Mouse (Mus musculus) CH12.LX (cell line): ENCODE results near the gene Exosc8. TPM values are rescaled to one million over a fixed set of nuclear protein-coding genes. Genes with fewer than 3 reads are reported as not detected.
A peak's percentile ranks its signal among the peaks of the same experiment; 100 is the strongest.

Experiments
- DNase-seq: peaks from one replicate; pipeline ENCODE4 v3.0.0-alpha.2; 2013; ENCODE audit errors: extremely low read depth
- H3K27ac ChIP-seq: 2 replicates; pipeline ENCODE4 v1.5.1; 2012; ENCODE audit warnings: low read depth, mild to moderate bottlenecking, control low read depth, moderate library complexity; ENCODE audit not compliant: insufficient read depth
- H3K27me3 ChIP-seq: replicated peaks from 2 replicates; pipeline ENCODE3; 2012; ENCODE audit warnings: inconsistent platforms
- H3K36me3 ChIP-seq, 2 experiments: replicated peaks in 1 of 2; 2 replicates each; pipeline versions ENCODE3 to v1.6.1; 2012; ENCODE audit warnings: inconsistent platforms in 1 of 2, low read length in 1 of 2, mild to moderate bottlenecking in 1 of 2, mixed read lengths in 1 of 2, moderate library complexity in 1 of 2; ENCODE audit not compliant: control insufficient read depth in 1 of 2, insufficient read depth in 1 of 2
- H3K4me1 ChIP-seq, 2 experiments: 2 replicates each; pipeline ENCODE4 v1.6.1; 2012; ENCODE audit warnings: inconsistent platforms in 1 of 2, moderate library complexity in 1 of 2; ENCODE audit not compliant: insufficient read depth in 2 of 2, control insufficient read depth in 1 of 2
- H3K4me2 ChIP-seq: 2 replicates; pipeline ENCODE4 v1.6.1; 2012; ENCODE audit warnings: low read depth, mild to moderate bottlenecking, control low read depth; ENCODE audit not compliant: poor library complexity, insufficient read depth, severe bottlenecking
- H3K4me3 ChIP-seq, 3 experiments: fragments of 150-350 bp in 1 of 3; sonication (generic) in 1 of 3; replicated peaks in 1 of 3; 2 replicates each; pipeline versions ENCODE3 to v1.5.1; 2011 to 2012; ENCODE audit warnings: low read depth in 2 of 3, low read length in 2 of 3, mild to moderate bottlenecking in 2 of 3, moderate library complexity in 2 of 3, control low read depth in 1 of 3, improper control_type of control experiment in 1 of 3, inconsistent platforms in 1 of 3, mixed read lengths in 1 of 3; ENCODE audit not compliant: poor library complexity in 1 of 3
- H3K79me2 ChIP-seq: replicated peaks from 2 replicates; pipeline ENCODE4 v1.6.1; 2012; ENCODE audit warnings: mild to moderate bottlenecking, moderate library complexity; ENCODE audit not compliant: control insufficient read depth, poor library complexity, insufficient read depth, severe bottlenecking; ENCODE audit errors: extremely low read depth
- H3K9ac ChIP-seq: 2 replicates; pipeline ENCODE4 v1.6.1; 2012; ENCODE audit warnings: low read depth, mild to moderate bottlenecking, control low read depth, moderate library complexity; ENCODE audit not compliant: insufficient read depth
- H3K9me3 ChIP-seq: replicated peaks from 2 replicates; pipeline ENCODE3; 2012; ENCODE audit warnings: low read length, inconsistent platforms, mixed read lengths
- BHLHE40 ChIP-seq: IDR thresholded peaks from 2 replicates; pipeline ENCODE4 v1.6.1; 2011; ENCODE audit warnings: mild to moderate bottlenecking, low read depth, low read length, improper control_type of control experiment
- CTCF ChIP-seq, 2 experiments: IDR thresholded peaks in 1 of 2; conservative IDR thresholded peaks in 1 of 2; 2 replicates each; pipeline ENCODE4 v1.5.1; 2011 to 2012; ENCODE audit warnings: low read depth in 2 of 2, low read length in 2 of 2, improper control_type of control experiment in 1 of 2, inconsistent platforms in 1 of 2, mild to moderate bottlenecking in 1 of 2, moderate library complexity in 1 of 2
- ELF1 ChIP-seq: IDR thresholded peaks from 2 replicates; pipeline ENCODE4 v1.6.1; 2014; ENCODE audit warnings: low read depth, mild to moderate bottlenecking, inconsistent platforms, low read length, improper control_type of control experiment
- EP300 ChIP-seq: IDR thresholded peaks from 2 replicates; pipeline ENCODE4 v1.6.1; 2011; ENCODE audit warnings: low read length, improper control_type of control experiment
- ETS1 ChIP-seq: conservative IDR thresholded peaks from 2 replicates; pipeline ENCODE4 v1.6.1; 2012; ENCODE audit warnings: low read depth, mild to moderate bottlenecking, inconsistent platforms, low read length, improper control_type of control experiment, moderate library complexity
- JUND ChIP-seq: conservative IDR thresholded peaks from 2 replicates; pipeline ENCODE4 v1.6.1; 2011; ENCODE audit warnings: low read depth, low read length, improper control_type of control experiment
- MAZ ChIP-seq: IDR thresholded peaks from 2 replicates; pipeline ENCODE4 v1.6.1; 2012; ENCODE audit warnings: low read depth, mild to moderate bottlenecking, inconsistent platforms, low read length, improper control_type of control experiment, moderate library complexity
- MEF2A ChIP-seq: IDR thresholded peaks from 2 replicates; pipeline ENCODE4 v1.6.1; 2014; ENCODE audit warnings: low read depth, mild to moderate bottlenecking, inconsistent platforms, low read length, improper control_type of control experiment, borderline replicate concordance
- MXI1 ChIP-seq: IDR thresholded peaks from 2 replicates; pipeline ENCODE4 v1.6.1; 2011; ENCODE audit warnings: mild to moderate bottlenecking, low read depth, low read length, improper control_type of control experiment
- MYC ChIP-seq: IDR thresholded peaks from 2 replicates; pipeline ENCODE4 v1.6.1; 2011; ENCODE audit warnings: low read depth, mild to moderate bottlenecking, improper control_type of control experiment, low read length
- PAX5 ChIP-seq: IDR thresholded peaks from 2 replicates; pipeline ENCODE4 v1.6.1; 2012; ENCODE audit warnings: low read length, inconsistent platforms, mixed read lengths
- POLR2A ChIP-seq: IDR thresholded peaks from 2 replicates; pipeline ENCODE4 v1.6.1; 2011; ENCODE audit warnings: low read depth, mild to moderate bottlenecking, improper control_type of control experiment, low read length
- POLR2AphosphoS2 ChIP-seq: IDR thresholded peaks from 2 replicates; pipeline ENCODE4 v1.6.1; 2011; ENCODE audit warnings: low read depth, low read length, improper control_type of control experiment
- RAD21 ChIP-seq: IDR thresholded peaks from 2 replicates; pipeline ENCODE4 v1.6.1; 2011; ENCODE audit warnings: low read depth, mild to moderate bottlenecking, low read length, improper control_type of control experiment, moderate library complexity
- RCOR1 ChIP-seq: conservative IDR thresholded peaks from 2 replicates; pipeline ENCODE4 v1.6.1; 2012; ENCODE audit warnings: low read depth, mild to moderate bottlenecking, inconsistent platforms, low read length, improper control_type of control experiment
- SIN3A ChIP-seq: IDR thresholded peaks from 2 replicates; pipeline ENCODE4 v1.6.1; 2012; ENCODE audit warnings: low read length, improper control_type of control experiment, inconsistent platforms
- ZNF384 ChIP-seq: IDR thresholded peaks from 2 replicates; pipeline ENCODE4 v1.6.1; 2012; ENCODE audit warnings: low read depth, low read length, improper control_type of control experiment, inconsistent platforms
- dilution Hi-C: fragments of 300-500 bp; cut with MboI; formaldehyde crosslinking; loops from 2 replicates; pipeline ENCODE4 v1.14.3; 2020; ENCODE audit warnings: low sequenced_read_pairs; ENCODE audit not compliant: extremely low pct_unique_long_range_greater_than_20kb, extremely low pct_ligation_motif_present
- in situ Hi-C: fragments of 300-500 bp; cut with MboI; formaldehyde crosslinking; loops from 3 replicates; pipeline ENCODE4 v1.14.3; 2019; ENCODE audit warnings: low sequenced_read_pairs, low pct_ligation_motif_present, low pct_unique_long_range_greater_than_20kb, mixed read lengths
- polyA plus RNA-seq: library from polyadenylated mRNA; unstranded; fragments of >175 nt; gene quantifications from 2 replicates; pipeline ENCODE4 v1.2.1, GENCODE M21; 2012; ENCODE audit warnings: low read depth; ENCODE audit not compliant: insufficient read length
- total RNA-seq, 2 experiments: library from RNA; depleted of rRNA; stranded (reverse); fragments of 300-350 nt in 1 of 2; fragments of >200 nt in 1 of 2; gene quantifications; 2 replicates each; pipeline ENCODE4 v1.2.3; 2012 to 2014

Gene Exosc8
- total and polyA plus RNA-seq, 3 experiments, result 102 to 238 (median 124) TPM

- no peaks in the 10 kb centered on the region for H3K27me3 ChIP-seq
- peaks cover 10% of the 10 kb centered on the region for H3K9me3 ChIP-seq
- H3K36me3 ChIP-seq, result peaks cover 6 to 20% of the 10 kb centered on the region in 2 experiments
- no peak within 1 kb of the TSS for H3K9ac ChIP-seq
- TF ChIP-seq MAZ, result no peak
- no peak for TF ChIP-seq MXI1
- TF ChIP-seq MEF2A, result no peak
- no peak for TF ChIP-seq PAX5
- no peak for TF ChIP-seq POLR2AphosphoS2
- TF ChIP-seq RAD21, result no peak
- TF ChIP-seq SIN3A, result no peak
- TF ChIP-seq, all 38 proteins: peak for 0
- in situ Hi-C loops, result no loop called here
- H3K27ac ChIP-seq, result no peak within 1 kb of the TSS
- H3K4me3 ChIP-seq, result no peak within 1 kb of the TSS
- DNase-seq, result no peak
- no peaks in the 10 kb centered on the region for H3K79me2 ChIP-seq
- peaks cover 9 to 22% of the 10 kb centered on the region in 2 experiments for H3K4me1 ChIP-seq
- no peak within 1 kb of the TSS for H3K4me2 ChIP-seq
- dilution Hi-C loops, result no loop called here
These were observed 20.2 kb upstream of the Exosc8 start, which contains the start of gene Smad9 for GRCm38 (mm10) chr3:54755145-54756041. Smad9 (plus strand) TSS chr3:54755582.

GRCm38 (mm10) chr3:54753411-54753810 is 18.2 kb upstream of the Exosc8 start:
- no peak overlapping the region for H3K9ac ChIP-seq
- no peaks in the 10 kb centered on the region for H3K79me2 ChIP-seq
- DNase-seq, result peak; percentile 82
- H3K9me3 ChIP-seq, result peaks cover 11% of the 10 kb centered on the region
- in situ Hi-C loops, result no loop called here
- no peak overlapping the region for H3K4me3 ChIP-seq
- H3K4me1 ChIP-seq, result peaks cover 9 to 22% of the 10 kb centered on the region in 2 experiments
- TF ChIP-seq SIN3A (0 out of 2 replicates have a peak, but pooled peaks have one; percentile 16), BHLHE40 (peak; percentile 64), EP300 (peak; percentile 22; the same call in 1 of the 2 replicates), JUND (no peak), ETS1 (peak; percentile 78)
- H3K36me3 ChIP-seq, result peaks cover 16 to 40% of the 10 kb centered on the region in 2 experiments
- no peak overlapping the region for H3K4me2 ChIP-seq
- dilution Hi-C loops, result no loop called here
- H3K27ac ChIP-seq, result no peak overlapping the region
- H3K27me3 ChIP-seq, result no peaks in the 10 kb centered on the region

GRCm38 (mm10) chr3:54745799-54746198 is 10.6 kb upstream of the Exosc8 start:
- peaks cover 0 to 3% of the 10 kb centered on the region in 2 experiments; a peak in 1 of 4 replicates for H3K4me1 ChIP-seq
- peaks cover 6% of the 10 kb centered on the region for H3K9me3 ChIP-seq
- H3K4me2 ChIP-seq, result no peak overlapping the region
- H3K4me3 ChIP-seq, result no peak overlapping the region
- in situ Hi-C loops, result no loop called here
- H3K79me2 ChIP-seq, result no peaks in the 10 kb centered on the region
- TF ChIP-seq ZNF384 (no peak), ELF1 (no peak), RCOR1 (no peak), MYC (0 out of 2 replicates have a peak, but pooled peaks have one; percentile 26), CTCF (conservative IDR thresholded peaks at IDR 0.05 in 1 of 2, IDR thresholded peaks at IDR 0.05 in 1 of 2; ENCODE audit: low read depth in 2 of 2, low read length in 2 of 2) (peak; percentile 35 to 61), EP300 (no peak), POLR2A (no peak)
- TF ChIP-seq, all 38 proteins: peak for 2
- Histone ChIP-seq H3K27me3 (no peaks in the 10 kb centered on the region), H3K27ac (no peak overlapping the region), H3K36me3 (peaks cover 81 to 98% of the 10 kb centered on the region in 2 experiments), H3K9ac (no peak overlapping the region)
- dilution Hi-C loops, result no loop called here
- DNase-seq, result no peak
